Mouse (Mus musculus) forebrain, embryonic 13.5 days (tissue): ENCODE measurements around the gene Agbl1. TPM values are rescaled to one million over a fixed set of nuclear protein-coding genes. Genes with fewer than 3 reads are reported as not detected.
"Not testable (repeated sequence)": the region's sequence is repeated elsewhere in the genome, so short reads cannot be mapped to it uniquely, and the experiment has no call there.

Experiments used
- ATAC-seq: fragments of 200-750 bp; cut with Nextera tagmentation; 2 replicates; pipeline ENCODE4 v1.8.0; 2017
- H3K27ac ChIP-seq: fragments of 300-500 bp; sonication (generic); 2 replicates; pipeline ENCODE4 v1.5.1; 2015; ENCODE audit warnings: inconsistent platforms, mild to moderate bottlenecking, moderate library complexity
- H3K27me3 ChIP-seq: fragments of 300-500 bp; sonication (generic); 2 replicates; pipeline ENCODE4 v1.6.1; 2015; ENCODE audit warnings: mild to moderate bottlenecking, inconsistent platforms
- H3K36me3 ChIP-seq: fragments of 300-500 bp; sonication (generic); 2 replicates; pipeline ENCODE4 v1.6.1; 2015; ENCODE audit warnings: mild to moderate bottlenecking, inconsistent platforms; ENCODE audit not compliant: poor library complexity, severe bottlenecking
- H3K4me1 ChIP-seq: fragments of 300-500 bp; sonication (generic); 2 replicates; pipeline ENCODE4 v1.6.1; 2015; ENCODE audit warnings: inconsistent platforms
- H3K4me2 ChIP-seq: fragments of 300-500 bp; sonication (generic); 2 replicates; pipeline ENCODE4 v1.6.1; 2015; ENCODE audit warnings: inconsistent platforms, mild to moderate bottlenecking, moderate library complexity
- H3K4me3 ChIP-seq: fragments of 300-500 bp; sonication (generic); 2 replicates; pipeline ENCODE4 v1.5.1; 2015; ENCODE audit warnings: mild to moderate bottlenecking, inconsistent platforms
- H3K9ac ChIP-seq: fragments of 300-500 bp; sonication (generic); 2 replicates; pipeline ENCODE4 v1.6.1; 2015; ENCODE audit warnings: mild to moderate bottlenecking, inconsistent platforms
- H3K9me3 ChIP-seq: fragments of 300-500 bp; sonication (generic); replicated peaks from 2 replicates; pipeline ENCODE4 v1.6.1; 2016; ENCODE audit warnings: inconsistent platforms
- WGBS: fragments of 180-500 bp; shearing (Covaris S2); methylation state at CpG from one replicate; pipeline ENCODE4 v1.1.7; 2015; 5-methylcytosine and 5-hydroxymethylcytosine counted together
- polyA plus RNA-seq: library from polyadenylated mRNA; unstranded; fragments of >200 nt; fragmentation: Nextera tagmentation; extraction: Ambion mirVana; gene quantifications from 2 replicates; pipeline ENCODE4 v1.2.1, GENCODE M21; 2015

Gene Agbl1
- polyA plus RNA-seq, 1 experiment from 2014 or later = 0.18 TPM

- H3K9ac ChIP-seq = no peak overlapping the region
- H3K27me3 ChIP-seq = no peaks in the 10 kb centered on the region
- H3K9me3 ChIP-seq = no peaks in the 10 kb centered on the region
- no peaks in the 10 kb centered on the region for H3K36me3 ChIP-seq
- no peak for ATAC-seq
- no peak overlapping the region for H3K4me2 ChIP-seq
- H3K4me1 ChIP-seq = no peaks in the 10 kb centered on the region
- WGBS = 87% methylated on average over 4 of the region's 4 CpGs
- H3K27ac ChIP-seq = no peak overlapping the region
- no peak overlapping the region for H3K4me3 ChIP-seq
Measured at GRCm38 (mm10) chr7:76650984-76651383, 421.3 kb downstream of the Agbl1 start.

GRCm38 (mm10) chr7:76661072-76661471 lies 431.4 kb downstream of the Agbl1 start:
- H3K27me3 ChIP-seq = no peaks in the 10 kb centered on the region
- H3K4me3 ChIP-seq = no peak overlapping the region
- no peak overlapping the region for H3K27ac ChIP-seq
- H3K9me3 ChIP-seq = no peaks in the 10 kb centered on the region
- H3K4me1 ChIP-seq = no peaks in the 10 kb centered on the region
- no peak for ATAC-seq
- WGBS = 87% methylated on average over 5 of the region's 5 CpGs
- H3K4me2 ChIP-seq = no peak overlapping the region
- H3K36me3 ChIP-seq = no peaks in the 10 kb centered on the region
- H3K9ac ChIP-seq = no peak overlapping the region

GRCm38 (mm10) chr7:76674856-76675255 lies 445.2 kb downstream of the Agbl1 start:
- no peaks in the 10 kb centered on the region for H3K9me3 ChIP-seq
- H3K27ac ChIP-seq = no peak overlapping the region
- peak; percentile 94 for ATAC-seq
- H3K9ac ChIP-seq = no peak overlapping the region
- no peaks in the 10 kb centered on the region for H3K27me3 ChIP-seq
- 47% methylated on average over 3 of the region's 3 CpGs for WGBS
- H3K4me1 ChIP-seq = no peaks in the 10 kb centered on the region
- no peaks in the 10 kb centered on the region for H3K36me3 ChIP-seq
- H3K4me3 ChIP-seq = no peak overlapping the region
- no peak overlapping the region for H3K4me2 ChIP-seq

GRCm38 (mm10) chr7:76701224-76701623 lies 471.5 kb downstream of the Agbl1 start:
- Histone ChIP-seq H3K27ac (no peak overlapping the region), H3K9ac (no peak overlapping the region), H3K27me3 (no peaks in the 10 kb centered on the region), H3K36me3 (no peaks in the 10 kb centered on the region), H3K4me1 (no peaks in the 10 kb centered on the region), H3K9me3 (no peaks in the 10 kb centered on the region), H3K4me2 (no peak overlapping the region), H3K4me3 (no peak overlapping the region)
- no peak for ATAC-seq
- WGBS = 81% methylated on average over 1 of the region's 1 CpGs

GRCm38 (mm10) chr7:76732220-76732619 lies 502.5 kb downstream of the Agbl1 start:
- H3K36me3 ChIP-seq, H3K4me2 ChIP-seq, H3K27ac ChIP-seq, H3K4me1 ChIP-seq, ATAC-seq, H3K4me3 ChIP-seq, H3K9ac ChIP-seq, H3K27me3 ChIP-seq, H3K9me3 ChIP-seq: not testable (repeated sequence)
- WGBS = 95% methylated on average over 7 of the region's 7 CpGs

- H3K9me3 ChIP-seq = no peaks in the 10 kb centered on the region
- no peak overlapping the region for H3K4me2 ChIP-seq
- H3K36me3 ChIP-seq = no peaks in the 10 kb centered on the region
- 35% methylated on average over 5 of the region's 5 CpGs for WGBS
- no peak overlapping the region for H3K27ac ChIP-seq
- H3K4me3 ChIP-seq = no peak overlapping the region
- no peak for ATAC-seq
- no peak overlapping the region for H3K9ac ChIP-seq
- no peaks in the 10 kb centered on the region for H3K4me1 ChIP-seq
- no peaks in the 10 kb centered on the region for H3K27me3 ChIP-seq
Measured at GRCm38 (mm10) chr7:76777237-76777855, 547.7 kb downstream of the Agbl1 start.

GRCm38 (mm10) chr7:76780446-76780845 lies 550.8 kb downstream of the Agbl1 start:
- H3K4me1 ChIP-seq = no peaks in the 10 kb centered on the region
- no peak overlapping the region for H3K4me3 ChIP-seq
- no peak overlapping the region for H3K27ac ChIP-seq
- H3K9me3 ChIP-seq = no peaks in the 10 kb centered on the region
- 93% methylated on average over 4 of the region's 4 CpGs for WGBS
- H3K4me2 ChIP-seq = no peak overlapping the region
- no peaks in the 10 kb centered on the region for H3K36me3 ChIP-seq
- ATAC-seq = no peak
- H3K27me3 ChIP-seq = no peaks in the 10 kb centered on the region
- H3K9ac ChIP-seq = no peak overlapping the region

GRCm38 (mm10) chr7:76788561-76789306 lies 559.0 kb downstream of the Agbl1 start:
- WGBS = 0% methylated on average over 1 of the region's 1 CpGs
- peak overlapping the region; percentile 54 for H3K27ac ChIP-seq
- ATAC-seq = peak; percentile 94

GRCm38 (mm10) chr7:76790041-76790440 lies 560.4 kb downstream of the Agbl1 start:
- Histone ChIP-seq H3K36me3 (no peaks in the 10 kb centered on the region), H3K27me3 (no peaks in the 10 kb centered on the region), H3K4me2 (no peak overlapping the region), H3K27ac (no peak overlapping the region), H3K9me3 (no peaks in the 10 kb centered on the region), H3K9ac (no peak overlapping the region), H3K4me3 (no peak overlapping the region), H3K4me1 (peaks cover 15% of the 10 kb centered on the region)
- no peak for ATAC-seq
- 78% methylated on average over 2 of the region's 2 CpGs for WGBS

More at GRCm38 (mm10) chr7:76788561-76789306, 559.0 kb downstream of the Agbl1 start:
- no peaks in the 10 kb centered on the region for H3K36me3 ChIP-seq
- H3K27me3 ChIP-seq = no peaks in the 10 kb centered on the region
- H3K9me3 ChIP-seq = no peaks in the 10 kb centered on the region
- H3K4me1 ChIP-seq = peaks cover 15% of the 10 kb centered on the region
- no peak overlapping the region for H3K9ac ChIP-seq
- H3K4me3 ChIP-seq = no peak overlapping the region
- no peak overlapping the region for H3K4me2 ChIP-seq

GRCm38 (mm10) chr7:76791247-76791646 lies 561.6 kb downstream of the Agbl1 start:
- 84% methylated on average over 4 of the region's 4 CpGs for WGBS
- peak; percentile 48; the same call in 1 of the 2 replicates for ATAC-seq

GRCm38 (mm10) chr7:76810003-76810402 lies 580.3 kb downstream of the Agbl1 start:
- no peak overlapping the region for H3K27ac ChIP-seq
- no peaks in the 10 kb centered on the region for H3K4me1 ChIP-seq
- H3K4me2 ChIP-seq = no peak overlapping the region
- no peaks in the 10 kb centered on the region for H3K36me3 ChIP-seq
- 66% methylated on average over 3 of the region's 3 CpGs for WGBS
- no peaks in the 10 kb centered on the region for H3K27me3 ChIP-seq
- ATAC-seq = no peak
- no peak overlapping the region for H3K9ac ChIP-seq
- no peak overlapping the region for H3K4me3 ChIP-seq
- H3K9me3 ChIP-seq = no peaks in the 10 kb centered on the region

More at GRCm38 (mm10) chr7:76791247-76791646, 561.6 kb downstream of the Agbl1 start:
- Histone ChIP-seq H3K9me3 (no peaks in the 10 kb centered on the region), H3K4me3 (no peak overlapping the region), H3K9ac (no peak overlapping the region), H3K4me2 (no peak overlapping the region), H3K27ac (no peak overlapping the region), H3K27me3 (no peaks in the 10 kb centered on the region), H3K4me1 (peaks cover 15% of the 10 kb centered on the region), H3K36me3 (no peaks in the 10 kb centered on the region)

- no peak for ATAC-seq
- no peak overlapping the region for H3K9ac ChIP-seq
- H3K9me3 ChIP-seq = no peaks in the 10 kb centered on the region
- H3K4me3 ChIP-seq = no peak overlapping the region
- H3K4me1 ChIP-seq = no peaks in the 10 kb centered on the region
- H3K27ac ChIP-seq = no peak overlapping the region
- H3K4me2 ChIP-seq = no peak overlapping the region
- H3K36me3 ChIP-seq = no peaks in the 10 kb centered on the region
- no peaks in the 10 kb centered on the region for H3K27me3 ChIP-seq
- WGBS = 74% methylated on average over 2 of the region's 2 CpGs
Measured at GRCm38 (mm10) chr7:76820571-76820970, 590.9 kb downstream of the Agbl1 start.
